Mouse (Mus musculus) E14TG2a.4 (cell line): ENCODE results near the gene Wdr18.

Experiments used
- H3K27me3 ChIP-seq: 2 replicates; pipeline ENCODE4 v1.6.1; 2014; ENCODE audit warnings: low read length, control low read depth; ENCODE audit not compliant: insufficient read depth
- H3K36me3 ChIP-seq: 2 replicates; pipeline ENCODE4 v1.6.1; 2014; ENCODE audit warnings: low read length, control low read depth; ENCODE audit not compliant: insufficient read depth
- H3K4me1 ChIP-seq: replicated peaks from 2 replicates; pipeline ENCODE4 v1.6.1; 2014; ENCODE audit warnings: low read depth, low read length, control low read depth
- H3K4me3 ChIP-seq: replicated peaks from 2 replicates; pipeline ENCODE4 v1.5.1; 2014; ENCODE audit warnings: mild to moderate bottlenecking, low read length
- H3K9me3 ChIP-seq: 2 replicates; pipeline ENCODE4 v1.6.1; 2014; ENCODE audit warnings: low read length, control low read depth
- CTCF ChIP-seq: conservative IDR thresholded peaks from 2 replicates; pipeline ENCODE4 v1.5.1; 2014; ENCODE audit warnings: low read length
- NANOG ChIP-seq: IDR thresholded peaks from 2 replicates; pipeline ENCODE4 v1.6.1; 2014; ENCODE audit warnings: borderline replicate concordance, low read length, mixed read lengths
- POU5F1 ChIP-seq: IDR thresholded peaks from 2 replicates; pipeline ENCODE4 v1.6.1; 2014; ENCODE audit warnings: low read length, borderline replicate concordance

Gene Wdr18

GRCm38 (mm10) chr10:79976071-79976721, 16.2 kb downstream of the Wdr18 start:
- H3K4me1 ChIP-seq, result peaks cover 88% of the 10 kb centered on the region
- peaks cover 40% of the 10 kb centered on the region for H3K36me3 ChIP-seq
- no peaks in the 10 kb centered on the region for H3K9me3 ChIP-seq
- TF ChIP-seq CTCF (no peak), POU5F1 (no peak), NANOG (no peak)
- H3K27me3 ChIP-seq, result peaks cover 61% of the 10 kb centered on the region
- peak overlapping the region; percentile 75 for H3K4me3 ChIP-seq

- H3K9me3 ChIP-seq, result no peaks in the 10 kb centered on the region
- peak overlapping the region; percentile 75 for H3K4me3 ChIP-seq
- peaks cover 45% of the 10 kb centered on the region for H3K36me3 ChIP-seq
- peaks cover 56% of the 10 kb centered on the region for H3K27me3 ChIP-seq
- peaks cover 88% of the 10 kb centered on the region for H3K4me1 ChIP-seq
- no peak for TF ChIP-seq POU5F1
- TF ChIP-seq NANOG, result no peak
- TF ChIP-seq CTCF, result no peak
Measured at GRCm38 (mm10) chr10:79976722-79977107, 16.8 kb downstream of the Wdr18 start.

- peaks cover 88% of the 10 kb centered on the region for H3K4me1 ChIP-seq
Measured at GRCm38 (mm10) chr10:79977324-79977723, 17.4 kb downstream of the Wdr18 start.

GRCm38 (mm10) chr10:79978061-79978460, 18.1 kb downstream of the Wdr18 start:
- H3K9me3 ChIP-seq, result no peaks in the 10 kb centered on the region
- no peak for TF ChIP-seq NANOG
- no peak for TF ChIP-seq CTCF
- no peak for TF ChIP-seq POU5F1
- H3K4me3 ChIP-seq, result peak overlapping the region; percentile 75
- H3K4me1 ChIP-seq, result peaks cover 91% of the 10 kb centered on the region
- H3K27me3 ChIP-seq, result peaks cover 44% of the 10 kb centered on the region
- peaks cover 56% of the 10 kb centered on the region for H3K36me3 ChIP-seq

More at GRCm38 (mm10) chr10:79977324-79977723, 17.4 kb downstream of the Wdr18 start:
- TF ChIP-seq POU5F1 (no peak), CTCF (no peak)
- H3K9me3 ChIP-seq, result no peaks in the 10 kb centered on the region
- H3K4me3 ChIP-seq, result peak overlapping the region; percentile 75
- peaks cover 50% of the 10 kb centered on the region for H3K27me3 ChIP-seq
- H3K36me3 ChIP-seq, result peaks cover 49% of the 10 kb centered on the region

GRCm38 (mm10) chr10:79979401-79980155, 19.6 kb downstream of the Wdr18 start:
- Histone ChIP-seq H3K27me3 (peaks cover 29% of the 10 kb centered on the region), H3K4me3 (peak overlapping the region; percentile 60), H3K36me3 (peaks cover 58% of the 10 kb centered on the region), H3K9me3 (no peaks in the 10 kb centered on the region), H3K4me1 (peaks cover 81% of the 10 kb centered on the region)
- TF ChIP-seq NANOG, result no peak
- no peak for TF ChIP-seq CTCF
- no peak for TF ChIP-seq POU5F1

- Histone ChIP-seq H3K4me3 (peak overlapping the region; percentile 86), H3K36me3 (peaks cover 47% of the 10 kb centered on the region), H3K9me3 (no peaks in the 10 kb centered on the region), H3K27me3 (peaks cover 3% of the 10 kb centered on the region; the same call in 1 of the 2 replicates), H3K4me1 (peaks cover 80% of the 10 kb centered on the region)
- TF ChIP-seq POU5F1 (no peak), NANOG (no peak), CTCF (no peak)
Measured at GRCm38 (mm10) chr10:79983205-79983604, 23.3 kb downstream of the Wdr18 start.

GRCm38 (mm10) chr10:79983670-79984069, 23.7 kb downstream of the Wdr18 start:
- Histone ChIP-seq H3K4me3 (peak overlapping the region; percentile 86), H3K9me3 (no peaks in the 10 kb centered on the region), H3K36me3 (peaks cover 43% of the 10 kb centered on the region), H3K27me3 (peaks cover 6% of the 10 kb centered on the region), H3K4me1 (peaks cover 77% of the 10 kb centered on the region)
- TF ChIP-seq CTCF (no peak), POU5F1 (no peak), NANOG (no peak)

- H3K36me3 ChIP-seq, result peaks cover 37% of the 10 kb centered on the region
- no peaks in the 10 kb centered on the region for H3K9me3 ChIP-seq
- TF ChIP-seq POU5F1 (no peak), CTCF (peak; percentile 31), NANOG (no peak)
- peaks cover 77% of the 10 kb centered on the region for H3K4me1 ChIP-seq
- peaks cover 12% of the 10 kb centered on the region for H3K27me3 ChIP-seq
- H3K4me3 ChIP-seq, result peak within 1 kb of the TSS; percentile 86
Measured at GRCm38 (mm10) chr10:79984195-79984816, 24.4 kb downstream of the Wdr18 start, which contains the start of gene Tmem259. Tmem259 (minus strand) TSS chr10:79984330.
